Mouse (Mus musculus) small intestine, adult 2 months (tissue): ENCODE data around the gene Uqcc2.

Source experiments
- CTCF ChIP-seq: fragments of 200-500 bp; IDR thresholded peaks from 2 replicates; pipeline ENCODE4 v1.5.1; 2012; ENCODE audit warnings: low read depth, mild to moderate bottlenecking, control low read depth, inconsistent platforms, low read length, moderate library complexity, mixed read lengths; ENCODE audit not compliant: insufficient replicate concordance, insufficient read length; ENCODE audit errors: extremely low read depth
- POLR2A ChIP-seq: fragments of 200-500 bp; IDR thresholded peaks from 2 replicates; pipeline ENCODE4 v1.6.1; 2012; ENCODE audit warnings: low read depth, mild to moderate bottlenecking, control low read depth, inconsistent platforms, low read length, moderate library complexity

GRCm38 (mm10) chr17:27110072-27110471, 23.6 kb downstream of the Uqcc2 start:
- no peak for TF ChIP-seq CTCF
- no peak for TF ChIP-seq POLR2A
